Mouse (Mus musculus) retina, embryonic 14.5 days (tissue): ENCODE data around the gene Myo10.
A peak's percentile ranks its signal among the peaks of the same experiment; 100 is the strongest.

Experiments
- DNase-seq: peaks from one replicate; pipeline ENCODE4 v3.0.0-alpha.2; 2015; ENCODE audit warnings: low spot score

Gene Myo10

GRCm38 (mm10) chr15:25622200-25622866, at the start of gene Myo10:
Myo10 (plus strand) TSS chr15:25622525.
- DNase-seq, result peak; percentile 100

DNA sequence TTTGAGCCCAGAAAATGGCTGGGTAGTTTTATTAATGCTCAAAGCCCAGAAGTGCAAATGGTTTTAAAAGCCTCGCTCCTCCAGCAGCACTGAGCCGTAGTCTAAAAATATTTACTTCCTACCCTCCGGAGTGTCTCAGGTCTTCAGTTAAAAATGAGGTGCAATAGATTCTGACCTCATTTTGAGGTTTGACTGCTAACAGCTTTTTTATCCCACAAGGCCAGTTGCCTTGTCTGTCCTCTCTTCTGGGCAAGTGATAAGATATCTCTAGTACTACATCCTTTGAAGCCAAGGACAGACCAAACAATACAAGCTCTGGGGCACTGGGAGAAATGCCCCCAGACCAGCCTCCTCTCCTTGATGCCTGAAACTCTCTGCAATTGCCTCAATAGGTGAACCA, 49.2 kb upstream of the Myo10 start:
- no peak for DNase-seq

DNA sequence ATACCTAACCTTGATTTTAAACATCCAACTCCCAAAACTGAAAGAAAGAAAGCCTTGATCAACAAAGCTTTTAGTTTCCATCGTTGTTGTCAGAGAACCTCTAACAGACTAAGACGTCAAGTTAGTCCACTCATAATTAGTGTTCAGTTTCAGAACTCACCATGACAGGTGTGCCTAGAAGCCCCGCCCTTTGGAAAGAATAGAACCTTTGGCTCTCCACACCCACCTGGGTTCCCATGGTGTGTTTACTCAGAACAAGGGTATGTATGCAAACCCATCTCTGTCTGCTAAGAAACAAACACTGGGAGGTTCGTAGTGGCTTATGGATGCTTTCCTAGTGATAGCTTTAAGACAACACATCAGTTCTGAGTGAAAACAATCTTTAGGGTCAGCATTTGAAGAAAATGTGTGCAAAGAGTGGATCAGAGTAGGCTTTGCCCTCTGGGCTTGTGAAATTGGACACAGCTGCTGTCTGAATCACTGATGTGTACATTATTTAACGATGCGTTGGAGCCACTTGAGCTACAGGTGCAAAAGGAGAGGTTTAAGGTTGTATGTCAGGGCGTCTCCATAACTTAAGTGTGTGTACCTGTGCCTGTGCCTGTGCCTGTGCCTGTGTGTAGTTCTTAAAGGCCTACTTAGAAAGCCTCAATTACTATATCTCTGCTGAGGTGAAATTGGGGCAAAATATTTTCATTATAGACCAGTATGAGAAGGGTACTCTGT, 48.3 kb upstream of the Myo10 start:
- no peak for DNase-seq

DNA sequence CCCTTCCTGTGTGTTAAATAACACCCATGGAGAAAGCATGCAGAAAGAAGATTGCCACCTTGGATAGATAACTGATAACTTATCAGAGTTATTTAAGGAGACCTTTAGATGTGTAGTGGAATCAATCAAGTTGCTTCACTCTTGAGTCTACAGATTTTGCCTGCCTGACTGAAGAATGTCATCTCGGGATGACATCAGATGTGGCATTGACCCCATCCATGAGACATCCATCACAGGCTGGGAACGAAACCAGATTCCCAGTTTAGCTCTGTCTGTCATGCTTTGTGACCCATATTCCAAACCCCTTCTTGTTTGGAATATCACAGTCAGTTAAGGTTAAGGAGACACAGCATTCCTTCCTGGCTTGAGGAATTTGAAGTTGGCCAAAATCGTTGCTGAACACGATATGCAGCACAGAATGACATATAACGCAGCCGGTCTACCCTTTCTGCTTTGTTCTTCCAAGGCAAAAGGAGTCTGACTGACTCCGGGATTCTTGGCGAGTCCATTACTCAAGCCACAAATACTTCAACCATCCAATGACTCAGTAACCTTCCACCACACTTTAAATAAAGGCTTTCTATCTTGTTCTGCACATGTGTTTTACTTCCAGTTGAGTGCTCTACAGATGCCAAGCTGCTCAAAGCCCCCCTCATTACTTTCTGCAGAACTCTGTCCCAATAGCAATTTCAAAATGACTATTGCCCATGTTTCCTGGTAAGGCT, 44.8 kb upstream of the Myo10 start:
- DNase-seq, result no peak

DNA sequence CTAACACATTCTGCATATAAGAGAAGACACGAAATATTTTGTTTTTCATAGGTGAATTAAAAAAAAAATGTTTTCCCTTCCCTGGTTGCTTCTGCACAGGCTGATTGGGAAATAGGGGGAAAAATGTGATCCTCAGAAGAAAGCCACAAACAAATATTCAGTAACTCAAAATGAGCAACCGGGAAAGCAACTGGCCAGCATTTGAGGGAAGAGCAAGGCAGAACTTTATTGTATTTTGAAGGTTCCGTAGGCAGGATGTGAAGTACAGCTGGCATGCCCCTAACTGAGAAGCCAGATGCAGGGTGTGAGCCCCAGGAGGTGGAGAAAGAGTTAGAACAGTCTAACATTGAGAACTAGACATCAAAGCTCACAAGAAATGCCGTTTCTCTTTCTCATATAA, 44.0 kb upstream of the Myo10 start:
- no peak for DNase-seq

GRCm38 (mm10) chr15:25580731-25581130, 41.6 kb upstream of the Myo10 start:
- DNase-seq, result no peak

DNA sequence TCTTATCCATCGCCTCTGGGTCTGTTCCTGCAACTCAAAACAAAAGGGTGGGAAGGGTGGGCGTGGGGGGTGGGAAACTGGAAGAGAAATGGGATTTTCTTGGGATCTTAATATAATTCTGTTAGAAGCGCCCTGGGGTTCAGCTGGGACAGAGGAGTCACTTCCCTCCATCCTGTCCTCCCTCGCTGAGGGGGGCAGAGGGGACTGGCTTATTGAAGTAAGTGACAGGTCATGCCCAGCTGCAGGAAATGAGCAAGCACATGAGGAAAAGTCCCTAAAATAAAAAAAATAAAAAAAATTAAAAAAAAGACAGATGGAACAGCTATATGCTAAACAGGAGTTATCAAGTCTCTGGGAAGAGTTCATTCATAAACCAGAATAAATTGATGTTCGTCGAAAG, 40.3 kb upstream of the Myo10 start:
- no peak for DNase-seq

DNA sequence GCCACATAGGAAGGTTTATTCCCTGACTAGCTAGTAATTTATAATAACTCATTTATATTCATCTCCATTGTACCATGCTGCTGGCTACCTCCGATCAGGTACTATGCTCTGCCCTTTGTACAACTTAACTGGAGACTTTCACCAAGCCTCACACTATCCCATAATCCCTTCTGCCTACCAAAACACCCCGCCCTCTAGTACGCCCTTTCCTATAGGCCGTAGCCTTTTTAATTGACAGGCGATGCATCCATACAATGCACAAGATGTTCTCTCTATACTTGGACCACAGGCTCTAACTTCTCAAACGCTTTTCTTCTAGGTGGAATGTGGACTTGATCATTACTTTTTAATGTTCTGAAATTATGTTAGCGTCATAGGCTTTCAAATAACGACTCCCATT, 39.0 kb upstream of the Myo10 start:
- no peak for DNase-seq

DNA sequence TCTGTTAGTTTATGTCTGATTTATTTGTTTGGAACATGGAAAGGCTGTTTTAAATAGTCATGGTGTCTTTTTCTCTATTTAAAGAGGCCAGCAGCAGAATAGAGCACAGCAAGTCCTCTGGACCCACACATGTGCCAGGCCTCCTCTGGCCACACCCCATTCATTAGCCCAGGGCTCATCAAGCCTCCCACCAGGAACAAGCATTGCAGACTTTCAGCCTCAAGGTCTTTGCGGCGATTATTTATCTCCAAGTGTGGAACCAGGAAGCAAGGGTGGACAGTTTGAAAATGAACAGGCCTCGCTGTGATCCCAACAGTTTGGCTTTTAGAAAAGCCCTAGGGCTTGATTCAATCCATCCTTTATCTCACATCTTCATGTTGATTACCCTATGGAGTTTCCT, 35.5 kb upstream of the Myo10 start:
- DNase-seq, result no peak

DNA sequence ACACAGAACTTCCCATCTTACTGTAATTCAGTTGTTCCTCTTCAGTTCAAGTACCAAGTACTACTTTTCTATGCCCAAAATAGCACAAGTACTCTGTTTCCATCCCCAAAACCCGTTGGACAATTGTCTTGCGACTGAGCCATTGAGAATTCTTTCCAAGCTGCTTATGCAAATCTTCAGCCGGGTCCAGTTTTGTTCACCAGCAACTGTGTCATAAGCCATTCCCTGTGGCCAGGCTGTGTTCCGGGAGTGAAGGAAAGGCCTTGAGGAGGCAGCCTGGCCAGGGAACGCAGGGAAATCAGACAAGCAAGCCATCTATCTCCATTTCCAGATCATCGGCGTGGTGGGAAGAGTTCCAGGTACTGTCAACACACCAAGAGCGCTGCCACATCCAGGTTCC, 34.4 kb upstream of the Myo10 start:
- DNase-seq, result no peak

DNA sequence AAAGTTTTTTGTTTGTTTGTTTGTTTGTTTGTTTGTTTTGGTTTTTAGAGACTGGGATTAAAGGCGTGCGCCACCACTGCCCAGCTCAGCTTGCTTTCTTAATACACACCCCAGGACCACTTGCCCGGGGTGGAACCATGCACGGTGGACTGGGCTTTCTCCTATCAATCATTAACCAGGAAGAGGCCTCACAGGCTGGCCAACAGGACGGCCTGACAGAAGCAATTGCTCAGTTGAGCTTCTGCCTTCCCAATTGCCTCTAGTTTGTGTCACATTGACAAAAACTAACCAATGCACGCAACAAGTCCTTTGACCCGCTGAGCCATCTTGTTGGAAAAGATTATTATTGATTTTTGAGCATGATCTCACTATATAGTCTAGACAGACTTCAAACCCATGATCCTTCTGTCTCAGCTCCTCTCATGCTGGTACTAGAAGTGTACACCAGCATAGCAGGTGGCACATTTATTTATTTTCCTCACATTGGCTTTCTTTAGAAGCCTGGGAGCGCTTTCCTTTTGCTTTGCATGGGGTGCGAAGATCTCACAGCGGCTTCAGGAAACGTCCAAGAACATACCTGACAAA, 32.9 kb upstream of the Myo10 start:
- no peak for DNase-seq

DNA sequence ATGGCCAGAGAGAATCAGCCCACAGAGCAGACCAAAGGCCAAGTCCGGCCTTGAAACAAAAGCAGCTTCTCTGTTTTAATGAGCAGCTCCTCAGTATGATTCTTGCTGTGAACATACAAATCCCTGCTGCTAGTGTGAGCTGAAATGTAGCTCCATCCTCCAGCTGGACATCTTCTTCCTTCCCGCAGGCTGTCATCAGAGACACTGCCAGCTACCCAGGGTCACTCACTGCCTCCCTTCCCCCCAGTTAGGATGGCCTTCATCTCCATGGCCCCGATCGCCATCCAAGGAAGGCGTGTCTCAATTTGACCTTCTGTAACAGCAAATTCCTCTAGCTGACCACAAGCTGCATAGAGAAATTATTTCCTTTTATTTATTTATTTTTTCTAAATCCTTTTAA, 32.4 kb upstream of the Myo10 start:
- DNase-seq, result no peak

DNA sequence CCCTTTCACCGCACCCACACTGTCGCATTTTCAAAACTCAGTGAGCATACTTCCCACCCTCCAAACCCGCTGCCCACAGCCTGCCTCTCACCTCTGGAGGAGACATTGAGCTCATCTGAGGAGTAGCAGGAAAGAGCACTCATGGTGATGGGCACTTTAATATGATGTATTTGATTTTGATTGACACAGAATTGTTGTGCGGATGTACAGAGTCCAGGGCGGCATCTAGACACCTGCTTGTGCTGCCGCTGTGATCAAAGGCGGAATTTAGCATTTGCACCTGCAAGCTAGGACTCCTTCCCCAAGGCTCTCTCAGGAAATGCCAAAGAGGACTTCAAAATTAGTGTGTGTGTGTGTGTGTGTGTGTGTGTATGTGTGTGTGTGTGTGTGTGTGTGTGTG, 31.4 kb upstream of the Myo10 start:
- no peak for DNase-seq

DNA sequence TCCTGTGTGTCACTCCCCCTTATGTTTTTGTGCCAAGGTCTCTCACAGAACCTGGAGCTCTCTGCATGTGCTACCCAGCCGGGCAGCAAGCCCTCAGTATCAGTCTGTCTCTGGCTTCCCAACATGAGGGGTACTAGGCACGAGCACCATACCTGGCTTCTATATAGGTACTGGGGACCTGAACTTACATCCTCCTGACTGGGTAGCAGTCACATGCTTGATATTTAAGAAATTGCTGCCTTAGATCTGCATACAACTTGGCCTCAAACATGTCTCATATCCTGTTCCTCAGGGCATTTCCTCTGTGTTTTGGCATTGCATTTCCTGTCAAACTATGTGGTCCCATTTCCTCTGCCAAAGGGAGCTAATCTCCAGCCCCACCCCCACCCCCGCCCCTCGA, 30.4 kb upstream of the Myo10 start:
- no peak for DNase-seq

DNA sequence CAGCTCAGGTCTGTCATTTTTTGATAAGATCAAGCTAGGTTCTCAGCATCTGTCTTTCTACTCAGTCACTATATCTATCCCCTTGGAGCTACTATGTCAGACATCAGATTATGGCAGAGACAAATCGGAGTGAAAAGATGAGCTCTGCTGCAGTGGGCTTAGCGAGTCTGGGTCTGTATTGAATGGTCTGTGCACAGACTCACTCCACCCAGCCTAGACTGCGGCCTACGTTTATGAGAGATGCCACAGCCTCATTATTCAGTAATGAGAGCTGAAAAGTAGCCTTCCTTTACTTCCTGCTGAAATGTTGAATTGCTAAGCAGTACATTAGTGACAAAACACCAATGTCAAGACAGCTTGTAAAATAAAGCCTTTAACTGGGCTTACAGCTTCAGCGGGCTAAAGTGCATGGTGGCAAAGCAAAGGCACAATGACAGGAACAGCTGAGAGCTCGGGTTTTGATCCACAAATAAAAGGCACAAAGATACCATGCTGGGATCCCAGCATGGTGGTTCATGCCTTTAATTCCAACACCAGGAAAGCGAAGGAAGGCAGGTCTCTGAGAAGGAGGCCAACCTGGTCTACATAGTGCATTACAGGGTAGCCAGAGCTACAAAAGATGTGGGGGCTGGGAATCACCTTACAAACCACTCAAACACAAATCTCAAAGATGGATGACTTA, 28.7 kb upstream of the Myo10 start:
- DNase-seq, result no peak

DNA sequence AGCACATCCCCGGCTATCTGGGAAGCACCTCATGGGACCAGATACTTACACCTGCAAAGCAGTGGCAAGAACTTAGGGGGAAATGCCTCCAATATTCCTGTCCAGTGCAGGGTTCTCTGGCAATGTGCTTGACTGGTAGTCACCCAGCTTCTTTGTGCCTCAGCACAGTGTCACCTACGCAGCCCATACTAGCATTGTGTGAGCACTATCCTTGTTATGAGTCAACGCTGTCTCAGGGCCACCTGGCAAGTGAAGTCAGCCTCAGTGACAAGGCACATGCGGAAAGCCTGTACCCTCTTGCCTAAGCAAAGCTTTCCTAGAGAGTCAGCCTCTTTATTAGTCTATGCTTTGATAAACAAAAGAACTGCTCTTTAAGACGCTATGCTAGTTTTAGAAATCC, 24.0 kb upstream of the Myo10 start:
- DNase-seq, result no peak

GRCm38 (mm10) chr15:25602306-25602705, 20.0 kb upstream of the Myo10 start:
- DNase-seq, result no peak

- peak; percentile 31 for DNase-seq
These were observed 19.0 kb upstream of the Myo10 start for GRCm38 (mm10) chr15:25603286-25603685.

DNA sequence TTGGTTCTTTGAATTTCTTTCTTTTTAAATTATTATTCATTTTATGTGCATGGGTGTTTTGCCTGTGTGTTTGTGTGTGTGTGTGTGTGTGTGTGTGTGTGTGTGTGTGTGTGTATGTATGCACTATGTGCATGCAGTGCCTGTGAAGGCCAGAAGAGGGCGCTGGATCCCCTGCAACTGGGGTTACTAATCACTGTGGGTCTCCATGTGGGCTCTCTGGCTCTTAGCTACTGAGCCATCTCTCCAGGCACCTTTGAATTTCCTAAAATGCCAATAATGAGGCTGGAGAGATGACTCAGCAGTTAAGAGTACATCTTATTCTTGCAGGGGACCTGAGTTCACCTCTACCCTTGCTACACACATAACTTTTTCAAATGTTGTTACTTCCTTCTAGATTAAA, 18.1 kb upstream of the Myo10 start:
- DNase-seq, result no peak

DNA sequence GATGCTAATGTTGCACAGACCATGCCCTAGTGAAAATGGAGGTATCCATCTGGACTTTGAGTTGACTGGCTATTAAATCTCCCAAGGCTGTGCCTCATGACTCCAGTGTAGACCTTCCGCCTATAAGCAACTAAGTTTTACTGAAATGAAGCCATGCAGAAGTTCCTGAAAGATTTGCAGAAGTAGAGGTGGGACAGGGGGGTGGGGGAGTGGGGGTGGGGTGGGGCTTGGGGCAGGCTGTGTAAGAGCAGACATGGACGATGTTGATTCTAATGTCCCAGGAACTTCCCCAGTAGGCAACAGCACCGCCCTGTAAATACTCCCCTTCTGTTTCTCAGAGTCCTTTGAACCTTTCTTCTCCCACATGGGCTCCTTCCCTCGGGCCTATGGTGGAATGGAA, 16.9 kb upstream of the Myo10 start:
- DNase-seq, result no peak

- DNase-seq, result no peak
These were observed 13.6 kb upstream of the Myo10 start for GRCm38 (mm10) chr15:25608742-25609141.

- no peak for DNase-seq
These were observed 13.1 kb upstream of the Myo10 start for GRCm38 (mm10) chr15:25609253-25609652.
